Mouse (Mus musculus): ENCODE results near the gene Kbtbd7.

DNA sequence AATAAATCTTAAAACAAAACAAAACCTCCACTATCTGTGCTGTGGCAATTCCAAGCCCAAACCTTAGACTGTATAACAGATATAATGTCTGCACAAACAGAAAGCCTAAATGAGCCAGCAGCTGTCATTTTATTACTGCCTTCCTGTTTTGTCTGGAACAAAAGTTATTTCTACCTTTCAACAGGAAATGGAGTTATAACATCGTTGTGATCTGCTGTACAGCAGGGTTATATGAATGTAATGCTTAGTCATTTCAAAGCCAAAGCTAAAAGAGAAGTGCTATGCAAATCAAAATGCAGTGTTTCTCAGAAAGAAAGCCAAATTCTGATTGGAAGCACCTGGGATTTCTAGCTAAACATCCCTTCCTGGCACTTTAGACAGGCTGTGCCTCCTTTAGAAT is 33.0 kb upstream of the Kbtbd7 start:
- TF ChIP-seq CTCF (IDR thresholded peaks at IDR 0.05; ENCODE audit: borderline replicate concordance, extremely low read depth, insufficient read depth, insufficient read length) (no peak), POLR2A (IDR thresholded peaks at IDR 0.05; ENCODE audit: borderline replicate concordance, extremely low read depth, insufficient read depth, insufficient read length, poor library complexity, severe bottlenecking) (no peak)
